Mouse (Mus musculus): ENCODE results near the gene Camta2. TPM values are rescaled to one million over a fixed set of nuclear protein-coding genes. Genes with fewer than 3 reads are reported as not detected.

Gene Camta2
- total RNA-seq (2021): 100 to 1,000 TPM; 288 to 296 TPM
- long read RNA-seq, experiment 1, full-length matches to known transcripts: 2 of 251 reads
- long read RNA-seq, experiment 1, partial matches to known transcripts: 85 of 251 reads
- long read RNA-seq, experiment 1, other reads (novel, unspliced or antisense): 164 of 251 reads
- long read RNA-seq, experiment 2, full-length matches to known transcripts: 1 of 280 reads
- long read RNA-seq, experiment 2, partial matches to known transcripts: 96 of 280 reads
- long read RNA-seq, experiment 2, other reads (novel, unspliced or antisense): 183 of 280 reads

DNA sequence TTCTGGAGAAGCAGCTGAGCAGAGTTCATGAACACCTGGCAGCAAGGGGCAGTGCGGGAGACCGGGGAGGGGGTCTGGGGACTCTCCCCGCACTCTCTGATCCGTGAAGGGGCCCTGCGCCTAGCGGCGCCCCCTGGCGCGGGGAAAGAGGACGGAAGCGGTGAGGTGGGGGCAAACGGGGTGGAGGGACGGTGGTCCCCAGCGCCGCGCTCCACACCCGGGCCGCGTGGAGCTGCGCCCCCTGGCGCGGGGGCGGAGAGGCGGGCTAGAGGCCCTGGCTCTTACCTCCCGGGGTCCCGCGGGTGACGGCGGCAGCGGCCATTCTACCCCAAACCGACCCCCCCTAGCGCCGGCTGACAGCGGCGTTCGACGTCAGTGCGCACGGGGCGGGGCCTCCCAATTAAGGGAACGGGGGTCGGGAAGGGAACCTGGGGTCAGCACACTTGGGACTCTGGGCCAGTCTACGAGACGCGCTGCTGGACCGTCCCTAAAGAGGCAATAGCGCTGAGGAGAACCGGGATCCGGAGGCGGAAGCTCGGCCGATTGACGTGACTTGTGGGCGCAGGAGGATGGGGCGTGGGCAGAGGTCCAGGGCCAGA lies at the start of gene Camta2:
Gene Camta2 (minus strand): TSS at position 505 of the 599 bp plus-strand sequence.
- peak; percentile 85 to 88 for DNase-seq (ENCODE audit: low spot score in 2 of 2)

DNA sequence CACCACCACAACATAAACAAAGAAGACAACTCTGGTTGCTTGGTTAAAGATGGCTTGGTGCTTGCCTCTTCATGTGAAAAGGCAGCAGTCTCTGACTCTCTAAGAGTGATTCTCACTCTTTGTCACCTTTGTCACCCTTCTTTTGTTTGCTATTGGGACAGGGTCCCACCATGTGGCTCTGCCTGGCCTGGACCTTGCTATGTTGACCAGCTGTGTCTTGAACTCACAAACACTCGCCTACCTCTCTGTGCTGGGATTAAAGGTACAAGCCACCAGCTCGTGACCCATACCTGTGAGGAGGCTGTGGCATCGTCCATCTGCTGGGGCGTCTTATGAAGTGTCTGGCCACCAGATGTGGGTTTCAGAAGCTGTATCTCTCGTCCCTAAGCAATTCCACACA lies 45.4 kb upstream of the Camta2 start:
- no peak for DNase-seq (ENCODE audit: low spot score in 2 of 2)

DNA sequence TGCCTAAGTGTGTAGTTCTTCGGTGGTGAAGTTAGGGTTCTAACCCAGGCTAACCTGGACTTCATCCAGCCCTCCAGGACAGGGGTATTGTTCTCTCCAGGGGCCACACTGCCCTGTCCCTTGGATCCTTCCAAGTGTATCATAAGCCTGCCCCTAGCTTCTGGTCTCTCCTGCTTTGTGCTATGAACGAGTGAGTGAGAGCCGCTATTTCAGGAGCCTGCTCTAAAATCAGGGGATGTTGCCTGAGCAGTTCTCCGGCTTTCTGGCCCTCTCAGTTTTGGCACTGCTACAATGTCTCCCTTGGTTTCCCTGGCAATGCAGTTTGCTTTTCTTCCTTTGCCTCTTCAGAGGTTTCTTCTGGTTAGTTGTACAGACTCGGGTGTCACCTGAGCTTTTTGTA lies 43.3 kb upstream of the Camta2 start:
- DNase-seq (ENCODE audit: low spot score in 2 of 2): peak; percentile 34 to 78

DNA sequence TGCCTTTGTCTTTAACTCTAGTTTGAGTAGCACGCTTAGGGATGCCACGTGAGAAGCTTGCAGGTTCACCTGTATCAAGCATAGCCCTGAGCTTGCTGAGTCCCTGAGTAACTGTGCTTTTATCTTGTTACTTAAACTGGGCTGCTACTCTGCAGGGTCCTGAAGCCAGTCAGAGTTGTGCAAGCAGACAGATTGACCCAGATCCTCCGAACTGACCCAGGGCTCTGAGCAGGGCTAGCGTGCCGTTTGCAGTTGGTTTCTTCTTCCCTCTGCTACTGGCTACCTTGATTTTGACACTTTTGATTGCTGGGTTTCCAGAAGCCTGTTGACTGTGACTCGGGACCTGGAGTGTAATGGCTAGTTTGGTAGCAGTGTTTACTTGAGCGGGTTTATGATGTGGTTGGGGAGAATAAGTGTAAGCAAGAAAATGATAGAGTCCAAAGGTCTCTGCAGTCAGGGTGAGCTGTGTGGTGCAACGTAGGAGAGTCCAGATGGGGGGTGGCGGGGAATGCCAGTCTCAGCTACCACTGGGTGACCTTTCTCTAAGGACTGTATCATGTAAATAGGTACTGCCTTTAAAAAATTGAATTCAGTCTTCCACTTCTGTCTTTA lies 42.6 kb upstream of the Camta2 start:
- no peak for DNase-seq (ENCODE audit: low spot score in 2 of 2)

DNA sequence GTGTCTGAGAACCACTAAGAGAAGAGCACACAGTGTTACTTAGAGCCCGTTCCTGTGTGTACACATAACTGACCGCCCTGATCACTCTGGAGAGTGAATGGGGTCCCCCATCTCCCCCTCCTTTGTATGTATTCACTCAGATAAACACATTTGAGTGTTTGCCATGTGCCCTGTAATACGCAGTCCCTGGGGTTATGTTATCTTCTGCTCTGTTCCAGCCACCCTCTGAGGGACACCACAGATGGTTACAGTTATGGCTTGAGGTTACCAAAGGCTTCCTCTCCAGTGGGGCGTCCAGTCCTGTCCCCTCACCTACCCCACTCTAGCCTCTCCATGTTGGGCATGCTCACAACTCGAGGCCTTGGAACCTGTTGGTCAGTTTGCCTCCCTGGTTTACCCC lies 39.5 kb upstream of the Camta2 start:
- no peak for DNase-seq (ENCODE audit: low spot score in 2 of 2)

DNA sequence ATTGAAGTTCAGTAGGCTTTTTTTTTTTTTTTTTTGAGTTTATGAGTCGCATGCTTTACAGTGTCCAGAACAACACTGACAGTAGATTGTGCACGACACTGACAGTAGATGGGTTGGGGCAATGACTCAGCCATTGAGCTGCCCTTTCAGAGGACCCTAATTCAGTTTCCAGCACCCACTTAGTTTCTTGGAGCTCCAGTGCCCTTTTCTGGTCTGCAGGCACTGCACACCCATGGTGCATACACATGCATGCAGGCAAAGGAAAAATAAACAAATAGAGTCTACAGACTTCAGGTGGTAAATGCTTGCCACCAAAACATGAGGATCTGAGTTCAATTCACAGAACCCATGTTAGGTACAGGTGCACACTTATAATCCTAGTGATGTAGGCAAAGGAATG lies 38.7 kb upstream of the Camta2 start:
- DNase-seq (ENCODE audit: low spot score in 2 of 2): no peak

GRCm38 (mm10) chr11:70724706-70725105 lies 36.8 kb upstream of the Camta2 start:
- DNase-seq (ENCODE audit: low spot score in 2 of 2): no peak

DNA sequence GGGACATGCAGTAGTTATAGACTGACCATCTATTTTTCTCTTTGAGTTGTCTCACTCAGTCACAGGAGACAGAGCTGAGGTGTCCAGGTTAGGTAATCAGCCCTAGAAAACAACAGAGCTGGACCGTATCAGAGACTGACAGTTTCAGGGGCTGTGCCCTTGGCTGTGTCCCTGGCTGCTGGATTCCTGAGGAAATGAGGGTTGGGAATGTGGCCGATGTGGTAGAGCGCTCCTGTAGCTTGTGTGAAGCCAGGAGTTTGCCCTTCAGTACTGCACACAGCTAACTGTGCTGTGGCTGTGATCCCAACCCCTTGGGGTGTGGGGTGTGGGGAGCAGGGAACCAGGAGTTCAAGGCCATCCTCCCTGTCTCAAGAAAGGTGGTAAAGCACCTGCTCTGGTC lies 33.2 kb upstream of the Camta2 start:
- no peak for DNase-seq (ENCODE audit: low spot score in 2 of 2)

DNA sequence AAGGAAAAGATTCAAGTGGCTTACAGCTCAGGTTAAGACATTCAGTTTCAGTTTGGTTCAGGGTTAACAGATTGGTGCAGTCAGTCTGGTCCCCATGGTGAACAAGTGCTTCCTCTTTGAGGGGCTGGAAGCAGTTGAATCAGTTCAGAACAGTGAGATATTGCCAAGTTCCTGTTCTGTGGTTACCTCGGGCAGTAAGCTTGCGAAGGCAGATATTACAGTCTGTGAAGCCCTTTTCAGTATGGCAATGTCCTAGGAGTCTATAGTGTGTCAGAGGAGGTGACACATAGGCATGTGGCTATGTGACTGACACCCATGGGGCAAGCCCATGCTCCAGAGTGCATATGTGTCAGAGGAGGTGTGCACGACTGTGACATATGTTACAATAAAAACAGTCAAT lies 32.7 kb upstream of the Camta2 start:
- DNase-seq (ENCODE audit: low spot score in 2 of 2): no peak

- no peak for DNase-seq (ENCODE audit: low spot score in 2 of 2)
Measured at GRCm38 (mm10) chr11:70718481-70718880, 30.6 kb upstream of the Camta2 start.

GRCm38 (mm10) chr11:70715832-70716231 lies 27.9 kb upstream of the Camta2 start:
- DNase-seq (ENCODE audit: low spot score in 2 of 2): no peak

- DNase-seq (ENCODE audit: low spot score in 2 of 2): no peak
Measured at GRCm38 (mm10) chr11:70713222-70713621, 25.3 kb upstream of the Camta2 start.

DNA sequence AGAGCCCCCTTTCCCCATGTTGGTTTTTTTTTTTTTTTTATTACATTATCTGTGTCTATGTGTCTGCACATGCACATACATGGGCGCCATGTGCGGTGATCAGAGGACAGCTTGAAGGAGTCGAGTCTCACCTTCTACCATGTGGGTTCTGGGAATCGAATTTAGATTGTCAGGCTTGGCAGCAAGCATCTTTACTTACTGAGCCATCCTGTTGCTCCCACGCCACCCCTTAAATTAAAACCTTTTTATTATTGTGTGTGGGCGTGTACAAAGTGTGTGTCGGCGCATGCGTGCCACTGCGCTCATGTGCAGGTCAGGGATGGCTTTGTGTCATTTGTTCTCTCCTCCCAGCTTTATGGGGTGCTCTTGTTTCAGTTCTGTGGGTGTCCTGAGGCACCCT lies 23.1 kb upstream of the Camta2 start:
- peak in 1 of 2 experiments; percentile 70 for DNase-seq (ENCODE audit: low spot score in 2 of 2)

DNA sequence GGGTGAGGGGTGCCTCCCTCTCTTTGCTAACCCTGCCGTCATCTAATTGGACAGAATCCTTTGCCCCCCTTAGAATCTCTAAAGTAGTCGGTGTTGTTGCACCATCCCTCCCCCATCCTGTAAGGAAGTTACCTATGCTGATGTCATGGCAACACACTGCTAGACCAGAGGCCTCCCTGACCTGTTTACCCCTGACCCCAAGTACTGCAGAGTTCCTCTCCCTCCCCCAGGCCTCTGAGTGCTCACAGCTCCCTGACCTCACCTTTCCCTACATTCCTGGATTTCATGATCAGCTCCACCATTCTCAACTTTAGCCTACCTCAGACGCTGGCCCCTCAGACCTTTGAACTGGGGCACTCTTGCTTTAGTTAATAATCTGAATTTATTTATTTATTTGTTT lies 18.2 kb upstream of the Camta2 start:
- no peak for DNase-seq (ENCODE audit: low spot score in 2 of 2)

DNA sequence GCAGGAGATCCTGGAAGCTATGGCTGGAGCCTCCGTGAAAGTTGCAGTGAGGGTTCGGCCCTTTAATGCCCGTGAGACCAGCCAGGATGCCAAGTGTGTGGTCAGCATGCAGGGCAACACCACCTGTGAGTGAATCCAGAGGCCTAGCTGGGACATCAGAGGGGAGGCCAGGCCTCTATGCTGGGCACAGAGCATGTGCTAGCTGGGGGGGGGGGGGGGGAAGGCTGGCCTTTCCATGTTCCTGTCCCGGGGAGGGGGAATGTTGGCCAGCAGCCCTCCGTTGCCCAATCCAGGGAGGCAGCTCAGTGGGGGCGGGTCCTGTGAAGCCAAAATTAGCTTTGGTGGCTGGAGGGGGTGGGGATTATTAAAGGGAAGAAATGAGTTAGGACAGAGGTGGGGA lies 14.9 kb upstream of the Camta2 start:
- no peak for DNase-seq (ENCODE audit: low spot score in 2 of 2)

GRCm38 (mm10) chr11:70701984-70702733 lies 14.3 kb upstream of the Camta2 start:
- no peak for DNase-seq (ENCODE audit: low spot score in 2 of 2)

GRCm38 (mm10) chr11:70701221-70701955 lies 13.5 kb upstream of the Camta2 start:
- no peak for DNase-seq (ENCODE audit: low spot score in 2 of 2)

DNA sequence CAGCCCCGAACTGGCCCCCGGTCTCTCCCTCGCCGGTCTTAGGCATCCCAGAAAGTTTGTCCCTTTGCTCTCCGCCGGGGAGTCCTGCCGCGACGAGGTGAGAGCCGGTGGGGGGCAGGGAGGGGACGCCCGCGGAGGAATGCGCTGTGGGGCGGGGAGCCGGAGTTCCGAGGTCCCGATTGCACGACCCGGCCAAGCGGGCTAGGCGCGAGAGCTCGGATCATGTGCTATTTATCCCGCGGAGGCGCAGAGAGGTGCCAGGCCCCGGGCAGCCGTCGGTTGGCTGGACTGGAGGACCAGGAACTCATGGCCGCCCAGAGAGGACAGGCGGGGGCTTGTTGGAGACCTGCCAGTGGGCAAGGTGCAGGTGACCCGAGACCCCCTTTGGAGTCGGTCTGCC lies 12.7 kb upstream of the Camta2 start:
- DNase-seq (ENCODE audit: low spot score in 2 of 2): peak in 1 of 2 experiments; percentile 59

DNA sequence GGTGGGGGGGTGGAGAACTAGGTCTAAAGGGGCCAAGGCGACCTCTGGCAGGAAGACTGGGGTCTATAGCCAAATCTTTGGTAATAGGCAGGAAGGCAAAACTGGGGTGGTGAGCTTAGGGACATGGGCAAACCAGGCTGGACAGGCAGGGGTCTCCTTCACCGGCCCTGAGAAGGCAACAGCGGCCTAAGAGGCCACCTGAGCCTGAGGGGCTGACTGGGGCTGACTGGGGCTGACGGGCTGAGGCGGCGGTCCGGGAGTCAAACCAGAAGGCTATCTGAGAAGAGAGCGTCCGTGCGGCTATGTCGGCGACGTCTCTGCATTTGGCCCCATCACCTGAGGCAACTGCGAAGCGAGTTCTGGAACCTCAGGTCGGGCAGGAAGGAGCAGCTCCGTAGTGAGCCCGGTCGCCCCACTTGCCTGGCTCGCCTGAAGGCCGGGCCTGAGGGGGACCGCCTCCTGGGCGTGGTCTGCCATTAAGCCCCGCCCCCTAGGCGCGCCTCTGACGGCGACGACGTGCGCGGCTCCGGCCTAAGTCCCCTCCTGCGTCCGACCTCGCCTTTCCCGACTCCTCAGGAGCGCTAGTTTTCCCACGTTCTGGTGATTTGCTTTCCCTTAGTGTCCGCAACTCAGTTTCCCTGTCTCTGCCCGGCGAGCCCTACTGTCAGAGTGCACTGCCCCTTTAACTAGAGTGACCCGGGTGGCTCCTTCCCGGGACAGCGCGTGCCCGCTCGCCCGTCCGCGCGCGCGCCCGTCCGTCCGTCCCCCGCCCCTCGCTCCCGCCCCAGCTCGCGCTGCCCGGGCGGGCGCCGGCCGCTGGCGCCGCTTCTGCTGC lies 12.0 kb upstream of the Camta2 start, which contains the start of the genes Inca1 and Kif1c:
Gene Inca1 (minus strand): TSS at position 434 of the 835 bp plus-strand sequence.
Gene Kif1c (plus strand): TSS at position 827 of the 835 bp plus-strand sequence.
- DNase-seq (ENCODE audit: low spot score in 2 of 2): peak; percentile 95 to 96

GRCm38 (mm10) chr11:70699051-70699450 lies 11.1 kb upstream of the Camta2 start:
- no peak for DNase-seq (ENCODE audit: low spot score in 2 of 2)
